Mouse (Mus musculus) liver, adult 2 months (tissue): Measurements from ENCODE around the gene Gsk3a. TPM values are rescaled to one million over a fixed set of nuclear protein-coding genes. Genes with fewer than 3 reads are reported as not detected.

Experiments used
- DNase-seq: peaks from one replicate; pipeline ENCODE4 v3.0.0-alpha.2; 2011; ENCODE audit warnings: low read depth, low spot score; ENCODE audit errors: extremely low read depth
- H3K27ac ChIP-seq: fragments of 200-500 bp; replicated peaks from 2 replicates; pipeline ENCODE4 v1.5.1; 2012; ENCODE audit warnings: low read depth, mild to moderate bottlenecking, control low read depth, inconsistent platforms, low read length; ENCODE audit not compliant: insufficient read depth
- H3K27me3 ChIP-seq: fragments of 200-500 bp; 2 replicates; pipeline ENCODE4 v1.6.1; 2012; ENCODE audit warnings: mild to moderate bottlenecking, moderate library complexity, low read length, inconsistent platforms; ENCODE audit not compliant: control insufficient read depth, insufficient read depth
- H3K36me3 ChIP-seq: fragments of 200-500 bp; 2 replicates; pipeline ENCODE4 v1.6.1; 2012; ENCODE audit warnings: low read length, inconsistent platforms; ENCODE audit not compliant: control insufficient read depth, insufficient read depth
- H3K4me1 ChIP-seq: fragments of 200-500 bp; 2 replicates; pipeline ENCODE4 v1.6.1; 2011; ENCODE audit warnings: low read length; ENCODE audit not compliant: control insufficient read depth, insufficient read depth
- H3K4me3 ChIP-seq: fragments of 200-500 bp; 2 replicates; pipeline ENCODE4 v1.5.1; 2011; ENCODE audit warnings: low read depth, mild to moderate bottlenecking, control low read depth, low read length, moderate library complexity; ENCODE audit not compliant: insufficient read depth
- H3K79me2 ChIP-seq: fragments of 200-500 bp; 2 replicates; pipeline ENCODE4 v1.6.1; 2012; ENCODE audit warnings: inconsistent platforms, mild to moderate bottlenecking, low read length, moderate library complexity; ENCODE audit not compliant: control insufficient read depth, insufficient read depth
- H3K9ac ChIP-seq: fragments of 200-500 bp; 2 replicates; pipeline ENCODE4 v1.6.1; 2012; ENCODE audit warnings: low read depth, mild to moderate bottlenecking, control low read depth, inconsistent platforms, low read length
- CTCF ChIP-seq: fragments of 200-500 bp; IDR thresholded peaks from 2 replicates; pipeline ENCODE4 v1.5.1; 2011; ENCODE audit warnings: low read depth, low read length, control low read depth
- POLR2A ChIP-seq: fragments of 200-500 bp; IDR thresholded peaks from 2 replicates; pipeline ENCODE4 v1.6.1; 2011; ENCODE audit warnings: low read length, control low read depth; ENCODE audit not compliant: insufficient read depth; ENCODE audit errors: extremely low read depth
- WGBS: fragments of 180-500 bp; shearing (Covaris S2); methylation state at CpG from one replicate; pipeline ENCODE4 v1.1.7; 2018; 5-methylcytosine and 5-hydroxymethylcytosine counted together
- polyA plus RNA-seq: library from polyadenylated mRNA; depleted of rRNA; stranded (reverse); fragments of >200 nt; gene quantifications from 2 replicates; pipeline ENCODE4 v1.2.3, GENCODE M21; 2012; rRNA removed
- total RNA-seq: library from RNA; depleted of rRNA; stranded (reverse); fragments of >200 nt; gene quantifications from 2 replicates; pipeline ENCODE4 v1.2.3, GENCODE M21; 2014; rRNA removed

Gsk3a gene
- total RNA-seq: 9.1 and 11.4 TPM in 2 replicates
- polyA plus RNA-seq: 69.3 and 74.5 TPM in 2 replicates

GRCm38 (mm10) chr7:25237249-25238014, at the start of gene Gsk3a:
TSS of gene Gsk3a (minus strand) at chr7:25237851.
- Histone ChIP-seq H3K27ac (peak within 1 kb of the TSS; percentile 66), H3K9ac (peak within 1 kb of the TSS; percentile 98), H3K36me3 (no peaks in the 10 kb centered on the region), H3K27me3 (no peaks in the 10 kb centered on the region), H3K4me1 (peaks cover 9% of the 10 kb centered on the region), H3K79me2 (peaks cover 18% of the 10 kb centered on the region; the same call in 1 of the 2 replicates), H3K4me3 (peak within 1 kb of the TSS; percentile 89)
- 0 out of 2 replicates have a peak, but pooled peaks have one; percentile 45 for TF ChIP-seq POLR2A
- TF ChIP-seq CTCF: no peak
- DNase-seq: peak; percentile 94
- WGBS: under 1% methylated on average over 68 of the region's 76 CpGs

GRCm38 (mm10) chr7:25286989-25287388, 49.3 kb upstream of the Gsk3a start:
- no peak for TF ChIP-seq CTCF
- no peak for TF ChIP-seq POLR2A
- no peak for DNase-seq
- no peak overlapping the region for H3K9ac ChIP-seq
- H3K79me2 ChIP-seq: peaks cover 4% of the 10 kb centered on the region; the same call in 1 of the 2 replicates
- no peak overlapping the region for H3K4me3 ChIP-seq
- H3K27ac ChIP-seq: no peak overlapping the region
- H3K4me1 ChIP-seq: peaks cover 7% of the 10 kb centered on the region
- H3K36me3 ChIP-seq: peaks cover 15% of the 10 kb centered on the region
- no peaks in the 10 kb centered on the region for H3K27me3 ChIP-seq
- 88% methylated on average over 8 of the region's 8 CpGs for WGBS

GRCm38 (mm10) chr7:25285511-25286238, 48.0 kb upstream of the Gsk3a start:
- Histone ChIP-seq H3K9ac (no peak overlapping the region), H3K27ac (no peak overlapping the region), H3K4me3 (no peak overlapping the region), H3K4me1 (peaks cover 10% of the 10 kb centered on the region), H3K36me3 (peaks cover 13% of the 10 kb centered on the region), H3K79me2 (peaks cover 4% of the 10 kb centered on the region; the same call in 1 of the 2 replicates), H3K27me3 (no peaks in the 10 kb centered on the region)
- WGBS: 94% methylated on average over 20 of the region's 20 CpGs
- TF ChIP-seq POLR2A: no peak
- TF ChIP-seq CTCF: no peak
- DNase-seq: no peak

GRCm38 (mm10) chr7:25284766-25285165, 47.1 kb upstream of the Gsk3a start:
- Histone ChIP-seq H3K36me3 (peaks cover 11% of the 10 kb centered on the region), H3K27ac (no peak overlapping the region), H3K9ac (no peak overlapping the region), H3K4me1 (peaks cover 14% of the 10 kb centered on the region), H3K27me3 (no peaks in the 10 kb centered on the region), H3K79me2 (peaks cover 4% of the 10 kb centered on the region; the same call in 1 of the 2 replicates), H3K4me3 (no peak overlapping the region)
- no peak for DNase-seq
- 71% methylated on average over 5 of the region's 5 CpGs for WGBS
- TF ChIP-seq POLR2A (no peak), CTCF (no peak)

GRCm38 (mm10) chr7:25284171-25284570, 46.5 kb upstream of the Gsk3a start:
- Histone ChIP-seq H3K79me2 (peaks cover 7% of the 10 kb centered on the region; the same call in 1 of the 2 replicates), H3K4me3 (no peak overlapping the region), H3K27ac (no peak overlapping the region), H3K9ac (no peak overlapping the region), H3K27me3 (no peaks in the 10 kb centered on the region), H3K4me1 (peaks cover 18% of the 10 kb centered on the region), H3K36me3 (peaks cover 11% of the 10 kb centered on the region)
- TF ChIP-seq CTCF (no peak), POLR2A (no peak)
- no peak for DNase-seq
- 76% methylated on average over 2 of the region's 2 CpGs for WGBS
